Mouse (Mus musculus) adrenal gland, adult 10 weeks (tissue): ENCODE data around the gene Med8. TPM values are rescaled to one million over a fixed set of nuclear protein-coding genes. Genes with fewer than 3 reads are reported as not detected.

Experiments used
- polyA plus RNA-seq: library from polyadenylated mRNA; stranded (reverse); fragments of 350-450 nt; fragmentation: Illumina TruSeq; extraction: RNeasy Lipid Tissue Mini Kit (QIAGEN cat#74804); gene quantifications from one replicate; pipeline ENCODE4 v1.2.3, GENCODE M21; 2014; ENCODE audit warnings: low read depth, low replicate concordance

The Med8 gene
- polyA plus RNA-seq, result 35.1 TPM

DNA sequence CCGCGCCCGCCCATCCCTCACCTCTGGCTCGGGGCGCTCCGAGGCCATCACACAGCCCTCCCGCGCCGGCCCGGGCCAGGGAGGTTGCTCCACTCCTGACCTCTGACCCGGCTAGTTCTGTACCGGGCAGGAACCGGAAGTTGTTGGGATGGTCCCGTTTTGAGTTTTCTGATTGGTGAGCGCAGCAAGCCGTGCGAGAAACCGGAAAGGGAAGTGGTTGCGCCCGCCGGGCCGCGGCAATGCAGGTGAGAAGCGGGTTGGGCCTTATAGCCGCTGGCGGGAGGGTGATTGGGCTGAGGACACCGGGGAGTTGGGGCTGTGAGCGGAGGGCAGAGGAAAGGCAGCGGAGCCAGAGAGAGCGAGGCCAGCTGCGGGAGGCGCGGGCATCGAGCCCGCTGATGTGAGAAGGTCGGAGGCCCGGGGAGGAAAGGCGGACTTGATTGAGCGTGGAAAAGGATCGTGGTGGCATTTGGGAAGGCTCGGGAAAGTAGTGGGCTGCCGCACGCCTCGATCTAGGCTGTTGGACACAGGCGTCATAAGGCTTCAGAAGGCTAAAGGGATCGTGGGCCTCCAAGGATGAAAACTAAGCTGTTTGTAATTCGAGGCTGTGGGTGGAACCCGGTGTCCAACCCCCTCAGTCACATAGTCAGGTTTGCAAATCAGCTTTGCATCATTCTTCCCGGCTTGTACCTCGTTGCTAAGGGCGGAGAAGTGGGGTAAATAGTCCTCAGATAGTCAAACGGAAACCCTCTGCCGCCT, at the start of gene Med8, which contains the start of gene Szt2:
TSS of gene Med8 (plus strand) at position 196 of the 759 bp plus-strand sequence.
TSS of gene Szt2 (minus strand) at position 132 of the 759 bp plus-strand sequence.

GRCm38 (mm10) chr4:118427768-118428451, 18.8 kb downstream of the Med8 start, which contains the start of gene Elovl1:
Gene Elovl1, plus strand, starts transcription at chr4:118428093.

GRCm38 (mm10) chr4:118436820-118437603, 27.9 kb downstream of the Med8 start, which contains the start of gene Cdc20:
Gene Cdc20, minus strand, starts transcription at chr4:118437352.

GRCm38 (mm10) chr4:118457345-118457975, 48.3 kb downstream of the Med8 start, which contains the start of gene Mpl:
Gene Mpl, minus strand, starts transcription at chr4:118457513.

Other genes starting within 250 kb of the Med8 start
- 4.7 TPM for gene Kdm4a, start 229.3 kb upstream of the Med8 start, polyA plus RNA-seq
- gene Ptprf, start 117.9 kb upstream of the Med8 start, polyA plus RNA-seq, result 1.3 TPM
- 0.52 TPM for gene Szt2, start 64 bp upstream of the Med8 start, polyA plus RNA-seq
- gene Elovl1, start 18.8 kb downstream of the Med8 start, polyA plus RNA-seq, result 41.9 TPM
- 2.4 TPM for gene Cdc20, start 28.0 kb downstream of the Med8 start, polyA plus RNA-seq
- gene Mpl, start 48.2 kb downstream of the Med8 start, polyA plus RNA-seq, result not detected
- 3.1 TPM for gene Tie1, start 80.7 kb downstream of the Med8 start, polyA plus RNA-seq
- not detected for gene 2610528J11Rik, start 117.7 kb downstream of the Med8 start, polyA plus RNA-seq
- not detected for gene Tmem125, start 134.7 kb downstream of the Med8 start, polyA plus RNA-seq
- not detected for gene Cfap57, start 211.4 kb downstream of the Med8 start, polyA plus RNA-seq
- 22.7 TPM for gene Ebna1bp2, start 211.5 kb downstream of the Med8 start, polyA plus RNA-seq
- gene Olfr62, start 249.6 kb downstream of the Med8 start, polyA plus RNA-seq, result not detected